Mouse (Mus musculus) heart, adult 18-20 months (tissue): ENCODE data around the gene Tex36. TPM values are rescaled to one million over a fixed set of nuclear protein-coding genes. Genes with fewer than 3 reads are reported as not detected.
A peak's percentile ranks its signal among the peaks of the same experiment; 100 is the strongest.

ENCODE experiments used
- DNase-seq, 2 experiments: peaks; one replicate each; pipeline ENCODE4 v3.0.0; 2021 to 2022; ENCODE audit warnings: mixed read lengths in 1 of 2
- total RNA-seq, 2 experiments: library from RNA; stranded (reverse); gene quantifications; 2 replicates each; pipeline ENCODE4 v1.2.3; 2021

Gene Tex36
- total RNA-seq, 2 experiments from 2014 or later: not detected

GRCm38 (mm10) chr7:133591750-133592149 is 10.2 kb downstream of the Tex36 start:
- DNase-seq: no peak

- DNase-seq: no peak
Measured at GRCm38 (mm10) chr7:133583216-133583615, 18.7 kb downstream of the Tex36 start.

GRCm38 (mm10) chr7:133580296-133580640 is 21.7 kb downstream of the Tex36 start:
- no peak for DNase-seq

GRCm38 (mm10) chr7:133579491-133580295 is 22.3 kb downstream of the Tex36 start:
- no peak for DNase-seq

GRCm38 (mm10) chr7:133576825-133577224 is 25.1 kb downstream of the Tex36 start:
- DNase-seq: no peak

- DNase-seq: no peak
Measured at GRCm38 (mm10) chr7:133576281-133576680, 25.7 kb downstream of the Tex36 start.

GRCm38 (mm10) chr7:133571927-133572326 is 30.0 kb downstream of the Tex36 start:
- no peak for DNase-seq

- no peak for DNase-seq
Measured at GRCm38 (mm10) chr7:133569194-133569880, 32.6 kb downstream of the Tex36 start.

- no peak for DNase-seq
Measured at GRCm38 (mm10) chr7:133564600-133564999, 37.4 kb downstream of the Tex36 start.

- DNase-seq: no peak
Measured at GRCm38 (mm10) chr7:133563175-133563824, 38.7 kb downstream of the Tex36 start.

- DNase-seq: peak in 1 of 2 experiments; percentile 5
Measured at GRCm38 (mm10) chr7:133555786-133556492, 46.0 kb downstream of the Tex36 start.

GRCm38 (mm10) chr7:133552306-133552991 is 49.5 kb downstream of the Tex36 start:
- no peak for DNase-seq

- no peak for DNase-seq
Measured at GRCm38 (mm10) chr7:133551000-133551399, 51.0 kb downstream of the Tex36 start.

- no peak for DNase-seq
Measured at GRCm38 (mm10) chr7:133548434-133548833, 53.5 kb downstream of the Tex36 start.

GRCm38 (mm10) chr7:133545631-133546030 is 56.3 kb downstream of the Tex36 start:
- no peak for DNase-seq

GRCm38 (mm10) chr7:133544966-133545365 is 57.0 kb downstream of the Tex36 start:
- no peak for DNase-seq

GRCm38 (mm10) chr7:133543131-133543530 is 58.8 kb downstream of the Tex36 start:
- DNase-seq: no peak

- DNase-seq: no peak
Measured at GRCm38 (mm10) chr7:133537366-133537765, 64.6 kb downstream of the Tex36 start.
